Mouse (Mus musculus) gonadal fat pad, adult 2 months (tissue): Measurements from ENCODE around the gene Sap30bp. TPM values are rescaled to one million over a fixed set of nuclear protein-coding genes. Genes with fewer than 3 reads are reported as not detected.

Source experiments
- DNase-seq: peaks from one replicate; pipeline ENCODE4 v3.0.0-alpha.2; 2012; ENCODE audit warnings: low read depth
- polyA plus RNA-seq: library from polyadenylated mRNA; depleted of rRNA; stranded (reverse); fragments of >200 nt; gene quantifications from 2 replicates; pipeline ENCODE4 v1.2.3, GENCODE M21; 2012

Sap30bp gene
- polyA plus RNA-seq, 1 experiment = 25.2 TPM

- DNase-seq = no peak
These were observed 22.2 kb downstream of the Sap30bp start for GRCm38 (mm10) chr11:115955195-115955858.

- no peak for DNase-seq
These were observed 23.4 kb downstream of the Sap30bp start for GRCm38 (mm10) chr11:115956453-115956852.

DNA sequence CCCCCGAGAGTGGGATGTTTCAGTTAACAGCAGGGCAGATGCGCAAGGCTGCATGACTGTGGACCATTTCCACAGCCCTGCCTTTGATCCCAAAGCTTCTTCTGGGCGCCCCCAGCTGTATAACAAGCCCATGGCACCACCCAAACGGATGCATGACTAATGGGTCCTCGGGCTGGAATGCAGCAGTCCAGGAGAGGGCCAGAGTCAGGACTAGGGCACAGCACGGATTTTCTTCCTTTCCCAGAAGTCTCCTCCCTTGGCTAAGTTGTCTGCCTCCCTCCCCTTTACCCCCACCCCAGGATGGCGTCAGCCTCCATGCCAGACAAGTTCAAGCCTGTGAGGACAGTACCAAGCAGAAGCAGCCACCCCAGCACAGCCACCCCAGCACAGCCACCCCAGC lies 24.9 kb downstream of the Sap30bp start:
- no peak for DNase-seq

GRCm38 (mm10) chr11:115959018-115959417 lies 25.9 kb downstream of the Sap30bp start:
- DNase-seq = no peak

DNA sequence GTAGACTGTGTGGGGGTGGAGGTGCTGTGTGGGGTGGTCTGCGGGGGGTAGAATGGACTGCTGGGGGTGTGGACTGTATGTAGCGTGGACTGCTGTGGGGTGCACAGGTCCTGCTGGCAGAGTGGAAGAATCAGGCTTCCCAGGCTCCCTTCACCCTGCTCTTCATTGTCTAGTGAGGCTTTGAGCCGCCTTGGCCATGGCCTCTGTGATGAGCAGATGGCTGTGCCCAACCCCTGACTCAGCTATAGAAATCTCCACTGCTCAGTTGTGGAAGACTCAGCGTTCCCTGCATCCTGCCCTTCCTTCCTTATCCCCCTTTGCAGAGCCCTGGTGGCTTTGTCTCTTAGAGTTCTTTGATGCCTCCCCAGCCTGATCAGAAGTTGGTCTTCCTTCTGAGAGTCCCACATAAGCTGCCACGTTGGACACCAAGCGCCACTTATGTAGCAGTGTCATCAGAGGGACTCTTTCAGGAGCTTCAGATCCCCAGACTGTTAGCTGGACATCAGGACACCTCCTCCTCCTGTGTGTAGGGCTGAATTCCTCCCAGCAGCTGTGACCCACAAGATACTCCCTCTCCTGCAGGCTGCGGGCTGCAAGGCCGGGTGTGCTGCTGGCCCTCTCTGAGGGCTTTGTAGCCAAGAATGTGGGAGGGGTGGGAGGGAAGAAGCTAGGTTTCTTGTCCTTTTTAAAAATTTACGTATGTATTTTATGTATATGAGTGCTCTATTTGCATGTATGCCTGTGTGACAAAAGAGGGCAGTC lies 29.8 kb downstream of the Sap30bp start:
- no peak for DNase-seq

DNA sequence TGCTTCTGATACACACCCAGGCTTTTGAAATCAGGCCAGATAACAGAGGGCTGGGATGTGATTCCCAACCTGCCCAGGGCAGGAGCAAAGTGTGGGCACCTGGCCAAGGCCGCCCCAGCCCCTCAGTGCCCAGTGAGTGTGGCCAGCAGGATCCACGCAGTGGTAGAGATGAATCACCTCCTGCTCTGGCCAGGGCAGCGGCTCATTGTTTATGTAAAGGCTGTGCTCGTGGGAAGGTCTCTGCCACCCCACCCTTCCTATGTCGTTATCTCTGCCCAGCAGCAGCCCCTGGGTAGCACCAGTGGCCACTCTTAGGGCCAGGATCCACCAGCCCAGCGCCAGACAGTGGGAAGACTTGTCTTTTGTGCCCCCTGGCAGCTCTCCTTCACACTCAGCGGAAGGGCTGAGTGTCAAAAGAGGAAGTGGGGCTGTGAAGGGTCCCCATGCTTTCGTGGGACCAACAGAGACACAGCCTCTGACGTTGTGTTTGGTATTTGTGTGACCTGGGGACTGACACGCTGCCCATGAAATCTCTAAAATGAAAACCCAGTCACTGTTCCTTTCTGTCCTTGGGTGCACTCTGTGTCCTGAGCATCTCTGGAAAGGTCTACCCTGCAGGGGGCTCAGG lies 32.0 kb downstream of the Sap30bp start:
- DNase-seq = no peak

DNA sequence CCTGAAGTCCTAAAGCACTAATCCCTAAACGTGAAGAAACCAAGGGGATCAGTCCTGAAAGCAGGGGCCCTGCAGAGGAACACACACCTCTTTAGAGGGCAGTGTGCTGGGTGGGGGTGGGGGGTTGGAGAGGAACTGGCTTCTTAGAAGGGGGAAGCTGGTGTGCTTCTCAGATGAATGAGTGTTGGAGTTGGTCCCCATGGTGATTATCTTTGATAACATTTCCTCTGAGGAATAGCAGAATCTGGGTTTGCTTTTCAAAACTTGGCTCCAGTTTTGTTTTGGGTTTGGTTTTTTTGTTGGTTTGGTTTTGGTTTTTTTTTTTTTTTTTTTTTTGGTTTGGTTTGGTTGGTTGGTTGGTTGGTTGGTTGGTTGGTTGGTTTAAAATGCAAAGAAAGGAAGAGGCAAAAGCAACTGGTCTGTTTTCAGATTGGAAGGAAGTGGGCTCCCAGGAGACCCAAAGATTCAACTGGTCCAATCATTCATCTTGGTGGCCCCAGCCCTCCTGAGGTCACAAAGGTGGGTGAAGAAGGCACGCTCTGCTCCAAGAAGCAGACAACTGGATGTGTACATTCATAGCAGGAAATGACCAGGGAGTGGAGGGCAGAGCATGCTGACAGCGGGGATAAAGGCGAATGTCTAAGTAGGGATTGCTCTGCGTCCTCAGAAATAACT lies 35.8 kb downstream of the Sap30bp start:
- no peak for DNase-seq

- no peak for DNase-seq
These were observed 37.1 kb downstream of the Sap30bp start for GRCm38 (mm10) chr11:115970006-115970673.

- DNase-seq = no peak
These were observed 37.9 kb downstream of the Sap30bp start for GRCm38 (mm10) chr11:115971016-115971415.

- DNase-seq = no peak
These were observed 41.4 kb downstream of the Sap30bp start, which contains the start of gene Itgb4 for GRCm38 (mm10) chr11:115974309-115975082. Gene Itgb4, plus strand, starts transcription at chr11:115974709.

- DNase-seq = no peak
These were observed 42.0 kb downstream of the Sap30bp start for GRCm38 (mm10) chr11:115975083-115975420.

GRCm38 (mm10) chr11:115975544-115975943 lies 42.5 kb downstream of the Sap30bp start:
- DNase-seq = no peak

DNA sequence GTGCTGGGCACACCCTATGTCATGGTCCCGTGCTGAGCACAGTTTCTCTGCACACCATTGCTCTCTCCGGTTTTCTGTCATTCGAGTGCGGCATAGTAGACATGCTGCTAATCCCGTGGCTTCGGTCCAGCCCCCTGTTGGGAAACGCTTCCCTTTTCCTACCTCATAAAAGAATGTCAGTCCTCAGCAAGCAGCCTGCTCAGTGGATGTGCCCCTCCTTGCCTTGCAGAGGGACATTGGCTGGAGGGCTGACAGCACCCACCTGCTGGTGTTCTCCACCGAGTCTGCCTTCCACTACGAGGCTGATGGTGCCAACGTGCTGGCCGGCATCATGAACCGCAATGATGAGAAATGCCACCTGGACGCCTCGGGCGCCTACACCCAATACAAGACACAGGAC lies 49.4 kb downstream of the Sap30bp start:
- no peak for DNase-seq

GRCm38 (mm10) chr11:115983291-115983690 lies 50.2 kb downstream of the Sap30bp start:
- DNase-seq = no peak

DNA sequence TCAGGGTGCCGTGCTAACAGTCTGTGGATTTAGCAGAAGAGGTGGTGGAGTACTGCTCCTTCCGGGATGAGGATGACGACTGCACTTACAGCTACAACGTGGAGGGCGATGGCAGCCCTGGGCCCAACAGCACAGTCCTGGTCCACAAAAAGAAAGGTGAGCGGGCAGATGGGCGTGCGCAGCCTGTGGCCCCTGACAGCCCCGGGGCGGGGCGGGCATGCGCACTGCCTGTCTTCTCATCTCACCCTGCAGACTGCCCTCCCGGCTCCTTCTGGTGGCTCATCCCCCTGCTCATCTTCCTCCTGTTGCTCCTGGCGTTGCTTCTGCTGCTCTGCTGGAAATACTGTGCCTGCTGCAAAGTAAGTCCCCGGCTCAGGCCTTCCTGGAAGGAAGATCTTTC lies 56.6 kb downstream of the Sap30bp start:
- DNase-seq = no peak

DNA sequence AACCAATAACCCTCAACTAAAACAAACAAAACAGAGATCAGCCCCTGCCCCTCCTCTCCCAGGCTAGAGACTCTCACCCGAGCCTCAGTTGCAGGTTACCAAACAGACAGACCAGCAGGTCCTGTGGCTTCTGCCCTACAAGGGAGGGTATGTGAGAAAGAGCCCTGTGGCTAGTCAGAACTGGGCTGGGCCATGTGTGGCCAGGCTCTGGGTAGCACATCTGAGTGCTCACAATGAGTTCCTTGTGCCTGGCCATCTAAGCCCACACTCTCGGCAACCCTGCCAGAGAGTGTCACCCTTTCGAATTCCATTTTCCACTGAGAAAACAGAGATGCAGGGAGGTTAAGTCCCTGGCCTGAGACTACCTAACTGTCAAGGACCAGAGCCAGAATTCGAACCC lies 59.0 kb downstream of the Sap30bp start:
- no peak for DNase-seq

DNA sequence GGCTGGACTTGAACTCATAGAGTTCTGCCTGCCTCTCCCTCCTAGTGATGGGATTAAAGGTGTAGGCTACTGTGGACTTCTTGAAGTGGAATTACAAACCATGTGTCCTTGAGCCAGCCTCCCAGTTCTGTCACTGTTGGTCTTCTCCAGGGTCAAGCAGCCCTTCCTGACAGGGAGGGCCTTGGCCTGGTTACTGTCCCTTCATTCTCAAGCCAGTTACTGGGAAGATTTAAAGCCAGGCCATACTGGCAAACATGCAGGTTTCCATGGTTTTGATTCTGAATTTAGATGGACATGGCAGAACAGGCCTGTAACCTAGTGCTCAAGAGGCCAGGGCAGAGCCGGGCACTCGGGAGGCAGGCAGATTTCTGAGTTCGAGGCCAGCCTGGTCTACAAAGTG lies 62.2 kb downstream of the Sap30bp start:
- DNase-seq = no peak

GRCm38 (mm10) chr11:115997047-115997446 lies 64.0 kb downstream of the Sap30bp start:
- no peak for DNase-seq

- no peak for DNase-seq
These were observed 64.6 kb downstream of the Sap30bp start for GRCm38 (mm10) chr11:115997662-115998061.

- no peak for DNase-seq
These were observed 65.9 kb downstream of the Sap30bp start for GRCm38 (mm10) chr11:115999027-115999426.

DNA sequence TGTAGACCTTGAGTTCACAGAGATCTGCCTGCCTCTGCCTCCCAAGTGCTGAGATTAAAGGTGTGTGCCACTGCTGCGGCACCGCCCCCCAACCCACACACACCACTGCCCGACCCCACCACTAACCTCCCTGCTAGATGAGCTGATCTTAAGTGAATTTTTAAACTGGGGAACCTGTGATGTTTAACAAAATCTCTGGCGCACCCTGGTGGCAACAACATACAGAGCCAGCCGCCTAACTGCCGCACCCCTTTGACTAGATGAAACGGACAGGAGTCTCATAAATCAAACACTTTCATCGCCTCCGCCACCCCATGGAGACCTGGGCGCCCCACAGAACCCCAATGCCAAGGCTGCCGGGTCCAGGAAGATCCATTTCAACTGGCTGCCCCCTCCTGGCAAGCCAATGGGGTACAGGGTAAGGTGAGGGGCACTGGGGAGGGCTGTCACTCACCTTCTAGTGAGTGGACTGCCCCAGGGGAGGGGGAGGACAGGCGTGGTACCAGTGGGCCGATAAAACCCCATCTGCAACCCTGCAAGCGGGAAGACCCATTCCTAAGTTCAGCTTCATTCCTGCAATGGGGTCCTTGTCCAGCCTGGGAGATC lies 66.6 kb downstream of the Sap30bp start:
- DNase-seq = no peak
